Mouse (Mus musculus) left cerebral cortex, postnatal 14 days (tissue): ENCODE data around the gene Ptprj. TPM values are rescaled to one million over a fixed set of nuclear protein-coding genes. Genes with fewer than 3 reads are reported as not detected.

Source experiments
- DNase-seq, 2 experiments: peaks; one replicate each; pipeline ENCODE4 v3.0.0; 2021 to 2022; ENCODE audit warnings: low spot score in 2 of 2, mixed read lengths in 1 of 2
- intact Hi-C: fragments of 180-260 bp; cut with DNase I; formaldehyde crosslinking; loops from one replicate; pipeline ENCODE4 v1.15.1; 2025
- total RNA-seq, 2 experiments: library from RNA; stranded (reverse); gene quantifications; 2 replicates each; pipeline ENCODE4 v1.2.3; 2021

The Ptprj gene
- total RNA-seq, 2 experiments from 2014 or later: 91.2 to 111 TPM

DNA sequence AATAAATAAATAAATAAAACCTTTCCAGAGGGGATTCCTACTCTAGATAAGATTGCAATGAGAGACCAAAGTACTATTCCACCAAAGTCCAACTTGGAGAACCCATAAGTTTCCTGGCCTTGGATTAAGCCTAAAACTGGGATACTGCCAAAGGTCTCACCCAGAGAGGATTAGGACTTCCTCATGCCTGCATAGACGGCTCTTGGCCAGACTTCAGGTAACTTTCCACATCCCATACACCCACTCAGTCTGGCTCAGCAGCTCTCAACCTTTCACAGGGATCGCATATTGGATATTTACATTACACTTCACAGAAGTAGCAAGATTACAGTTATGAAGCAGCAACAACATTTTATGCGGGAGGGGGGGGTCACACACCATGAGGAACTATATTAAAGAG, 82.9 kb downstream of the Ptprj start:
- intact Hi-C loops: no loop called here
- DNase-seq: no peak

DNA sequence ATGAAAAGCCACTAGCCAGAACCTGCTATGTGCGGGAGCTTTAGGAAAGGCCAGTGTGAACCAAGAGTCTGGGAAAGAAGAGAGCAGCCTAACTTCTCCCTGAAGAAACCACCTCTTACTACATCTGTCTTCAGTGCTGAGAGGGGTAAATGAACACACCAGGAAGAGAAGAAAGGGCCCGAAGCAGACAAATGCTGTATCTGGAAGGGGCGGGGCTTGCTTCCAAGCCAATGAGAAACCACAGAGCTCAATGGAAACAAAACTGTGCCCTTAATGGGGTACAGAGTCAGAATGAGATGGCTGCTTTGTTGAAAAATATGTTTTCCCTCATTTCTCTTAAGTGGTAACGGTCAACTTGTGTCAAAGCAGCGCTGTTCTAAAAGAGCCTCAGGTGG, 83.8 kb downstream of the Ptprj start:
- intact Hi-C loops: no loop called here
- no peak for DNase-seq

DNA sequence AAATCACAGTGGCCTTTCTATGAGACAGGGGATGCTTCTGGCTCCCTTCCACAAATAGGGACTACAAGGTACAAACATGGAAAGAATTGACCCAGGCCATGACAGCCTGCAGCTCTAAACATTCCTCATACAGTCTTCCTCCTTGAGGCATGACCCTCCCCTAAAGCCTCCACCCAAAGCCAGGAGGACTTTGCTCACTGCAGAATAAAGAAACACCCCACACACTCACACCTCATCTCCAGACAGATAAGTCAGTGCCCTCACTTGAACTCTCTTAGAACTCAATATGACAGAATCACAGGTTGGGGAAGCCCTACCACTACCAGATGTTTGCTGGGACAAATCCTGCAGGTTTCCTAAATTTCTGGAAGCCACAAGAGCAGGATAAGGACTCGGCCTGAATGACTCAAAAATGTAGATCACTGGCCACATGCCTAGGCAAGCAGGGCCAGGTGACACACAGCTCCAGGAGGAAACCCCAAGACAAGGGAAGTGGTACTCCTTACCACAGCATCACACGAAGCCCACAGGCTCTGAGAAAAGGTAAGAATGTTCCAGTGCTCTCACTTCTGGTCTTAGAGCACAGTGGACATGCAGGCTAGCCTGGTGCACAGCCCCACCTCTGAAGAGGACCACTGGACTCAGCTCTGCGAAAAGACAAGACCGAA, 84.3 kb downstream of the Ptprj start:
- no peak for DNase-seq
- intact Hi-C loops: no loop called here

DNA sequence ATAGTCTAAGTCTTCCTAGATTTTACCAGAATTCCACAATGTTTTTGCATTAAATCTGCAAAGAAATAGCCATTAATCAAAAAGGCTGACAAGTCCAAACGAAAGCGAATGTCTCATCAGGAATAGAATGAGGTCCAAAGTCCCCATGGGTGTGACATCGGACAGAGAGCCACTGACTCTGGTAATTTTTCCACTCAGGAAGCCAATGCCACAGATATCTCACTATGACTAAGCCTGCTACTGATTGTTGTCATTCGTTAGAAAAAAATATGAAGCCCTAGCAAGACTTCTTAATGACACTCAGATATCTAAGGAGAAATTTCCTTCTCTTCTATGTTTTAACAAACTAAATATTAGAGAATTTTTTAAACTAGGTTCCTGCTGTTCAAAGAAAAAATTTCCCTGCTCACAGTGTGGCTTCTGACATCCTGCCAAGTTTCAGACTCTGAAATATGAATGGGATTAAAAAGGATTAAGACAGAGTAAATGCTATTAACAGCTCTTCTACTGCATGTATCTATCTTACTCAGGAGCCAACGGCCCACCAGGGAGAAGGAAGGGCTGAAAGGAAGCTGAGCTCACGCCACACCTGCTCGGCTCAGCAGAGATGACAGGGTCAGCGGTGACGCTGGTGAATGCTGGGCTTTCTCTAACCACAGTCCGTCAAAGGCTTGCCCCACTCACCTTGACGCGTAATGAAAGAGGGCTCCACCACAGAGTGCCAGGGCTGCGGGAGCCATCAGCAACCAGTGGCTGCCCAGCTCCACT, 90.0 kb downstream of the Ptprj start:
- intact Hi-C loops: no loop called here

DNA sequence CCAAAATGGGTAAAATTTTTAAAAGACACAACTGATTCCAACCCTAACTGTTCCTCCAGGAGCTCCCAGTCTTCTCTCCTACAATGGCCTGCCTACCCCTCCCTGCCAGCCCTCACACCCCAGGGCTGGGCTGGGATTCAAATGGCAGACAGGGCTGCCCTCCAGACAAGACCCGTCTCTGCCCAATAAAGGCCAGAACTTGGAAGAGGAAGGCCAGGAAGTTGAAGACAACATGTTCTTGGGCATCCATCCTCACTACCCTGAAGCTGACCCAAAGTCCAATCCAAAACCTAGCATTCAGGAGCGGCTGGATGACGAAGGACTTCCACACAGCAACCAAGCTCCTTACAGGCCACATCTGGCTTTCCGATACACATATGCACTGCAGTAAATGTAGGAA, 90.6 kb downstream of the Ptprj start:
- intact Hi-C loops: no loop called here
- DNase-seq: no peak

More for the DNA sequence above, 90.0 kb downstream of the Ptprj start:
- no peak for DNase-seq

DNA sequence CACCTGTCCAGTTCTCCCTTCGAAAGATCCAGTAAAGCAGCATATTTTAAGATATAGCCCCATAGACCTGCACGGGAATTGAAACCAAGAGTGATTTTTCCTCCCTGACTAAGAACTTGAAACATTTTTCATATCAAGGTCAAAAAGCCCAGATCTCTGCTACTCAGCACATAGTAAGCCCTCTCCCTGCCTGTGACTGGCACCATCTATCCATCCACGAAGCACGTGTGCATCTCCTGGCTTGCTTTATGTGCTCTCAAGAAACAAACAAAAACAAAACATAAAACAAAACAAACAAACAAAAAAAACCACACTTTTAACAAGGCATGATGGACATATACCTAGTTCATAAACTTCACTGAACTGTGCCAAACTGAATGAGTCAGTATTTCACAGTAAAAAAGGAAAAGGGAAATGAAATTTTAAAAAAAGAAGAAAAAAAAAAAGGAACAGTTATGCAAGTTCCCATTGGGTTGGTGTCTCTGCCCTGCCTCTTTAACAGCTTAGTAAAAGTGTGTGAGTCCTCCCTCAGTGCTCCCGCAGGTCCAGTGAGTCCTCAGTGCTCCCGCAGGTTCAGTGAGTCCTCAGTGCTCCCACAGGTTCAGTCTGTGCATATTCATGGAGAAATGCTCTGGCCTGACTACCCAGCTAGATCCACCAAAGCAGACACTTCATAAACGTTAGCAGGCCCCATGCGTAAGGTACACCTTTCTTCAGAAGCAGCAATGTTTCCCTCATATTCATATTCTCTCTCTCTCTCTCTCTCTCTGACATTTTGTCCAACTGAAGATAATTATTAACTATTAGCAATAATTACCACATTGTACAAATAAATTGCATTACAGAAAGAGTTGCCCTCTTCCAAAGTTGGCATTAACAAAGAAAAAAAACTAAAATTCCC, 91.5 kb downstream of the Ptprj start:
- intact Hi-C loops: no loop called here
- DNase-seq: no peak

DNA sequence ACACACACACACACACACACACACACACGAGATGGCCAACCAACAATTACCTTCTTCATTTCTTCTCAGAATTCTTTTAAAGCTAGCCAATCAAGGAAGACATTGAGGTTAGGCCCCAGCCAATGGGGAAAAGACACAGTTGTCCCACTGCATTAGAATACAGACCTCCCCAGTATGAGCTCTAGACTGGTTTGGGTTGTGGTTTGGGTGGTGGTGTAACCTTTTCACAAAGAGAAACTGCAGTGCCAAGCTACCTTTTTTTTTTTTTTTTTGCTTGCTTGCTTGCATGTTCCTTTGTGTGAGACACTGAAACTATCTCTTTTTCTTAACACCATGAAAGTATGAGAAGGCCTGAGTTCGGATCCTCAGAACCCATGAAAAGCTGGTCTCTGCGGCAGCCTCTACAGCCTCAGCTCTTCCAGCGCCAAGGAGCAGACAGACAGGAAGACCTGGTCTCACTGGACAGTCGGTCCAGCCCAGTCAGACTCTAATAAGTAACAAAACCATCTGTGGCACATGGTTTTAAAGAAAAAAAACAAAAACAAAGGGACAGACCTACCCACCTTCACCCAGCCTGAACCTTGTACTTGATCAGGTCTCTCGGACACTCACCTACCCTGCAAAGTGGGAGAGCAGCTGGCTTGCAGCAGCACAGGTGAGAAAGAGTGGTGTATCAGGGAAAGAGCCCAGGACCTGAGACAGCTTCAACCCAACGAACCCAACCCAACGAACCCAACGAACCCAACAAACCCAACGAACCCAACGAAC, 92.8 kb downstream of the Ptprj start:
- DNase-seq: no peak
- intact Hi-C loops: no loop called here

DNA sequence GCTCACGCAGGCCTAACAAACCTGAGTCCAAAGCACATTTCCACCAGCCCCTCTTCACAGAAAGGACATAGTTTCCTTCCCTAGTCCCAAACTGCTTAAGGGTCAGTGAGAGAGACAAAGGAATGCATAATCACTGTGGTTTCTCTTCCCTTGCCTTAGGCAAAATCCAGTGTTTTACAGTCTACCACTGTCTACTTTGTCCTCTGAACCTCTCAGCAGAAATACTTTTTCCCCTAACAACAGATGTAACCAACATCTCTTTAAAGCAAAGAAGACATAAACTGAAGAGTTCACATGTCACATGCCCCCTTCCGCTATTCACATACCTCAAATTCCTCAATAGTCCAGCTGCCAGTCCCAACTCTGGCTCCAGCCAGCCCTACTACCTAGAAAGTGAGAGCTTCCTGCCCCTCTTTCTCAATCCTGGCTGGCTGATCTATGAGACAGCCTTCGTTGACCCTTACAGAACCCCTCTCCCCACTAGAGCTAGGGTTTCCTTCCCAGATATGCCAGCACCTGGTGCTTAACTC, 94.2 kb downstream of the Ptprj start:
- intact Hi-C loops: no loop called here
- no peak for DNase-seq

DNA sequence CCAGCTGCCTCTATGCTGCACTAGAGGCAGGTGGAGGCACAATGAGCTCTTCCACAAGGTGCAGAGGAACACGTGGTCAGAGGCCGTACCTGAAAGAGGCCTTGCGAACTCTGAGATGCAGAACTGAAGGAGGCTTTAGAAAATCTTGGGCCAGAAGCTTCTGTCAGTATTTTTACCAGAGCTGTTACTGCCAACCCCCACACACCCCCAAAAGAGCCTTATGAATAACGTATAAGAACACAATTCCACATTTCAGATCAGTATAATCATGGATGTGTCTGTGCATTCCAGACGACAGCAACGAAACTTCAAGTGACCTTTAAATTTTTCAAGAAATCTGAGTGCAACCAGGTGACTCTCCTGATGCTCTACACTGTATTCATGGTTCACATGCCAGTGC, 98.9 kb downstream of the Ptprj start:
- intact Hi-C loops: no loop called here

DNA sequence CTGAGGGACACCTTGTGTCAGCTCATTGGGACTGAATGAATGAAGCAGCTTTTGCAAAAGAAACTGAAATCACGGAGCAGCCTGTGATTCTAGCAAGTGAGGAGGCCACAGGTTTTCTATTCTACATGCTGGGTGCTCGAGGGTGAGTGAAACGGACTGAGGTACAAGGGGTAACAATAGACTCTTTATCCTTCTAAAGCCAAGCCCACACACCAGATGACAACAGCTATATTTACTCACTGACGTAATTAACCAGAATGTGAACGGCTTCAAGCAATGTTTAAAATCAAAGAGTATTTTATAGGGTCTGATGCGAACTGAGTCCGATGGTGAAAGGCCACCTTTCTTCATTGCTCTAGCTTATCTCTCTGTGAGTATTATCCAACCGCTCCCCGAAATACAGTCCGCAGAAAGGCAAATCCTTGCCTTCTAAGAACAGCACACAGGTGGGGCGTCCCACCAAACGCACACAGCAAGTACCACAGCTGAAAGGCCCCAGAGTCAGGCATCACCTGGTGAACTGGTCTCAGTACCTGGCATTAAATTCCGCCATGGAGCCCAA, 99.6 kb downstream of the Ptprj start:
- intact Hi-C loops: no loop called here

More for the DNA sequence above, 98.9 kb downstream of the Ptprj start:
- DNase-seq: no peak

DNA sequence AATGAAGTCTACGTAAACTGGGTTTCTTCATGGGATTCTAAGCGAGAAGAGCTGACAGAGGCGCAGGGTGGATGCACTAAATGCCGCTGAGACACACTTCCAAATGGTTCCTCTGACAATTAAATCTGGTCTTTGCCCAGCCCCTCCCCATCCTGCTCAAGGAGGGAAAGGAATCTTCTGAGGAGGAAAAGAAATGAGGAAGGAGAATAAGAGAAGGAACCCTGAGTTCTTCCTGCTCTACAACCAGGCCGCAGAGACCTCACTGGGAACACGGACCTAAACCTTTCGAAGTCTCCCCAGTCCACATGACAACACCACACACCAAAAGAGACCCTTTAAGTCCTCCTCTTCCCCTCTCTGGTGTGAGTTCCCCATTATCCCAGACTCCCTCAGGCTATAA, 101.9 kb downstream of the Ptprj start:
- intact Hi-C loops: no loop called here
- no peak for DNase-seq

More for the DNA sequence above, 99.6 kb downstream of the Ptprj start:
- no peak for DNase-seq

DNA sequence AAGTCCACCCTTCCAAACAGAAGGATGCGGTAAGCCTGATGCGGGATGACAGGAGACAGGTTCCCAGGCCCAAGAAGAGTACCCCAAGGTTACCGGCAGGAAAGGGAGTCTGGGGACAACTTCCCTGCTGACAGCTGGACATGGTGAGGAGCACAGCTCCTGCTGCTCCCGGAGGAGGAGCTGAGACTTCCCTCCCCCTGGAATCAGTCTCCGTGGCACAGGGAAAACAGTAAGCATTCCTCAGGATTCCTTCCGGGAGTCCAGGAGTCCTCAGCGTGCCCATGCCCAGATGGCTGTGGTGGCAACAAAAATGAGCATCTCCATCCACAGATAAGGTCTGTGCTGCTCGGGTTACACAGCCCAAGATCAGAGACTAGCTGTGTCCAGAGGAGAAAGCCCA, 102.8 kb downstream of the Ptprj start:
- intact Hi-C loops: no loop called here
- DNase-seq: no peak

DNA sequence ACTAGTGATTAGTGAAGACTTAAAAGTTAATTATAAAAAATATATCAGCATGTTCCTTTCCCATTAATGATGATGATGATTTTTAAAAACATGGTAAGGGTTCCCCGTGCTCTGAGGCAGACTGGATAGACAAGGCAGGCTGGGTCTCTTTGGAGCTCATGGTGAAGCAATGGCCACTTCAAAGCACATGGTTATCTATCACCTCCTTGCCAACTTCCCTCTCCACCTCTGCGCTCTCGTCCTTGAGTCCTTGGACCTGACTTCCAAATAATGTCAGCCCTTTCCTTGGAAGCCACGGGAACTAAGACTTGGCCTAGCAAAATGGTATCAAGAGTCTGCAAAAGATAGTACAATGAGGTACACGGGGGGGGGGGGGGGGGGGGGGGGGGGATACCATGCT, 103.7 kb downstream of the Ptprj start:
- intact Hi-C loops: no loop called here
- no peak for DNase-seq

DNA sequence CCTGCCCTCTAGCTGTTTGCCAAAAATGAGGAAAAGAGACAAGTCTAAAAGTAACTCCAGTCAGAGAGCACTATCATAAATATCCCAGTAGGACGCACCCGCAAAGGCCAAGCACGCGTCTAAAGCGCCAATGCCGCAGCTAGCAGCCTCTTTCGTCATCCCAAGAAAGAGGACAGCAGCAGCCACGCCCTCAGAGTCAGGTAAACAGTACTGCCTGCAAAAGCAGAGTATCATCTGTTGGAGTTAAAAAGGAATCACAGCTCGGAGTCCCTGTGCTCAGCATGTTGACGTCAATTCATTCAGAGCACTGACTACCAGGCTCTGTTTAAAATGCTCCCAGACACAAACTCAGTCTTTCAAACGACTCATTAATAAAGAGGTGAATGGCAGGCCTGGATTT, 104.1 kb downstream of the Ptprj start:
- DNase-seq: no peak
- intact Hi-C loops: no loop called here

DNA sequence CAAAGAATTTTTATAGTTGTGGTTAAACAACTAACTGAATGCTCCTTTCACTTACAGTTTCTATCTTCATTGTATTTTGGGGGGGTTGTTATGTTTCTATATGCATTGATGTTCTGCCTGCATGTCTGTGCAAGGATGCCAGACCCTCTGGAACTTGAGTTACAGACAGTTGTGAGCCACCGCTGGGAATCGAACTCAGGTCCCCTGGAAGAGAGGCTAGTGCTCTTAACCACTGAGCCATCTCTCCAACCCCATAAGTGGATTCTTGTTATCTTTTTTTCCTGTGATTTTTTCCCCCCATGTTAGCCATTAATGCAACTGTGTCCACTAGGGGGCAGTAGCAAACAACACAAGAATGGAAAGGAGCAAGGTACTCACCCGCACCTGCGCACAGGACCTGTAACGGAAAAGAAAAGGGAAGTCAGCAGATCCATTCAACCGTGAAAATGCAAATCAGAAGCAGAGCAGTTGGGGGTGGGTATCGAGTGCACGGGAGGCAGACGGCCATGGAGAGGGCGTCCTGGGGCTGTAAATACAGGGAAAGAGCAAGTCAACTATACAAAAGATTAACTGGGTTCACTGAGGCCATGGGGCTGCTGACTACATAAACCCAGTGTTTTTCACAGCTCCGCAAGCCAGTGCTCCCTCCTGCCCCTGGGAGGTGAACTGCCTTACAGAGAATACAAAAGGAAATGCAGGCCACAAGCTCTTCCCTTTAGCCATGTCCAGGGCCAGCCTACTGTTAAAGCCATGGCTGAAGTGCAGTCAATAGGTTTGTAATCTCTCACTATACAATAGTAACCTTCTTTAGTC, 105.6 kb downstream of the Ptprj start:
- intact Hi-C loops: loop anchor here (2.0 kb wide), 3 partner anchors 104 to 204 kb away; no protein-coding TSS in a partner anchor
- DNase-seq: peak; percentile 87 to 90

DNA sequence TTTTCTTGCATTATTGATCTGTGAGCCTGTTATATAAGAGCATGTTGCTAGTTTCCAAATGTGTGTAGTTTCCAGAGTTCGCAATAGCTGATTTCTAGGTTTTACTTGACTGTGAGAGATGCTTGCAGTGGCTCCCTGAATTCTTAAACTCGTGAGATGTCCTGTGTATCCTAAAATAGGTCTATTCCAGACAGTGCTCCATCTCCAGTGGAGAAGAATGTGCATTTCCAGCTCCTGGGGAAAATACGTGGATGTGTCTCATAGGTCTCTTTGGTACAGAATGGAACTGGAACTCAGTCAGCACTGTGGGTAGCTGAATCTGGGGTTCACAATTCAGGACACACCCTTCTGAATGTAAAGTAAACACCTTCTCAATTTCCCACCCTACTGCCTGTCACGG, 107.7 kb downstream of the Ptprj start:
- intact Hi-C loops: no loop called here

DNA sequence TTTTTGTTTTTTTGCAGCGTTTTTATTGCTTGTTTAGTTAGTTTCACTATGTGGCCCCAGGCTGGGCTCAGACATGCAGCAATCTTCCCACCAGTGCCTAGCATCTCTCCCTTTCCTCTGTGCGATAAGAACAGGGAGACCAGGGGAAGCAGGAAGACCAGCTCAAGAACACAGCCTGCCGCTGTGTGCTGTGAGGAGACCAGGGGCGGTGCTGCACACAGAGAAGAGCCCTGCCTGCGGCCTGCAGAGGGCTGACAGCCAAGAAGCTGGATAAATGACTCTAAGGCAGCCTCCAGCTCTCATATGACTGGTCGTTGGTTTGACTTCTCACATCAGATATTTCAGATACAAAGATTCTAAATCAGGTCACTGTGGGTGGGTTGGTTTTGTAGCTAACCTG, 110.3 kb downstream of the Ptprj start:
- intact Hi-C loops: no loop called here
- DNase-seq: peak in 1 of 2 experiments; percentile 29

More for the DNA sequence above, 107.7 kb downstream of the Ptprj start:
- no peak for DNase-seq

DNA sequence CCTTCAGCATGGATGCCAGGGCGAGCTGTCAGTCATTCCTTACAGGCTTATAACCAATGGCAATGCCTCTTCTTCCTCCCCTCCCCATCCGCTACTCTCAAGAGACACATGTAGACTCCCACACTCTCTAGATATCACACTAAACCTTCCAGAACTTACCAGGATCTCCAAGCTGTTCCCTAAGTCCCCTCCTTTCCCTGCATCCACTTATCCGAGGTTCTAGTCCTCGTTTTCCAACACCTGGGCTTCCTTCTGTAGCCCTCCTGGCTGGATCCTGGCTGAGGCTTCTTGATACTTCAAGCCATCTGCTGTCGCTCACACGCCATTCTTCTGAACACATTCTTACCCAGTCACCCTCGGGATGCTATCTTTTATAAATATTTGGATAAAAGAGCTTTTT, 114.0 kb downstream of the Ptprj start:
- no peak for DNase-seq
- intact Hi-C loops: no loop called here
